Mouse (Mus musculus) monocyte, adult 2 months (primary cell): ENCODE measurements at regions not wholly inside any gene's neighbourhood (a gene's known extent, or its start where the extent isn't known, plus 50 kb on each side); places are given as distances from the start of the nearest gene placed in this dataset.

ENCODE experiments used
- DNase-seq, 2 experiments: peaks; one replicate each; pipeline ENCODE4 v3.0.0; 2022; ENCODE audit warnings: low spot score in 2 of 2, low read depth in 1 of 2

DNA sequence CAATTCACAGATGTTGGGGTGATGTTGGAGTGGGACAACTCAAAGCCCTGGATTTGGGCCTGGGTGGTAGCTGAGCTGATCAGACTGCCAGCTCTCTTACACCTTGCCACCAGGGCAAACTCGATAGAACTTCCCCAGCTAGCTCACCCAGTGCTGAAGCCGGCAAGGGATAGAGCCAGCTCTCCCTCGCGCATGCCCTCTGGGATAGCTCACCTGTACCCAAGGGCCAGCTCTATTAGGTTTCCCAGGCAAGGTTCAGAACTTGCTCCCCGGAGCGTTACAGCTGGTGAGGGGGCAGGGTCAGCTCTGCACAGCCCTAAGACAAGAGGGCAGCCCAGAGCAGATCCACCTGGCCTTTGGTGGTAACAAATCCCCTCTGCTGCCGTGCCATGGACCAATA is 54.1 kb upstream of the 1700012A03Rik start:
- no peak for DNase-seq

DNA sequence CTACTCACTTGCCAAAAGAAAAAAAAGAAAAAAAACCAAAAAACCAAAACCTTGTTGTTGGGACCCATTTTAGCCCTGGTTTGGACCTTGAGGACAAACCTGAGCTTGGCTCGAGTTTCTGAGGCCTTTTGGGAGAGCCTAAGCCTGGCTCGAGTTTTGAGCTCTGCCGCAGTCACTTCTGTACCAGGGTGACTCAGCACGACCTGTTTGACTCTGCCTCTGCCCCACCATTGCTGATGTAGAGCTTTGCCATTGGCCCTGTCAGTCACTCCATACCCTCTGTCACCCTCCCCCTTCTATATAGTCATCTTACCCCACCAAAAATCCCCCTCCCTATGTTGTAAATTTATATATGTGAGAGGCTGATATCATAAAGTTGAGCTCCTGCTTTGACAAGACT is 54.8 kb upstream of the 1700012A03Rik start:
- no peak for DNase-seq

DNA sequence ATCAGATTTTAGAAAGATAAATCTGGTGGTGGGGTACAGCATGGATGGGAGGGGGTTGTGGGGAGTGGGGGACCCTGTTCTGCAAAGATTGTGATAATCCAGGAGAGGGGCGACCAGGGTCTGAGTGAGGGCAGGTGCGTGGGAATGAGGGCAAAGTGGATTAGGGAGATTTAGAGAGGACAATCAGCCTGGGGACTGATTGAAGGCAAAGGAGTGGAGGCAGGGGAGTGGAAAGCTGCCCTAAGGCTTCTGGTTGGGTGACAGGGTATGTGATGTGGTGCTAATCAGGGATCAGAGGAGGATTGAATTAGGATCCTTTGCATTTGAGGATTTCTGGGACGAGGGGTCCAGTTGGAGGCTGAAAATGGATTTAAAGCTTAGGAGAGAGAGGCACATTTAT is 64.3 kb upstream of the 1700012A03Rik start:
- DNase-seq, result no peak

DNA sequence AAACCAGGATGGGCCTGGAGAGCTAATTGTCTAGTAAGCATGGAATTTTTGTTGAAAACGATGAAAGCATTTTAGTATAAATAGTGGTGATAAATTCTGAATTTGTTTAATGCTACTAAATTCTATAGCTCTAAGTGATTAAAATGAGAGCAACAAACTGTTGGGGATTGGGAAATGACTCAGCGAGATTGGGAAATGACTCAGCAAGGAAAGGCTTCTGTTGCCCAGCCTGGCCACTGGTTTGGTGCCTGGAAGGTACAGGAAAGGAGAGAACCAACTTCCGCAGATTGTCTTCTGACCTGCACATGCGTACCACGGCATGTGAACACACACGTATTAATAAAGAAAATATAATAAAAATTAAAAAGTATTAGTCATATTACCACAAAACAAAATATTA is 73.3 kb upstream of the 1700012A03Rik start:
- DNase-seq, result no peak

DNA sequence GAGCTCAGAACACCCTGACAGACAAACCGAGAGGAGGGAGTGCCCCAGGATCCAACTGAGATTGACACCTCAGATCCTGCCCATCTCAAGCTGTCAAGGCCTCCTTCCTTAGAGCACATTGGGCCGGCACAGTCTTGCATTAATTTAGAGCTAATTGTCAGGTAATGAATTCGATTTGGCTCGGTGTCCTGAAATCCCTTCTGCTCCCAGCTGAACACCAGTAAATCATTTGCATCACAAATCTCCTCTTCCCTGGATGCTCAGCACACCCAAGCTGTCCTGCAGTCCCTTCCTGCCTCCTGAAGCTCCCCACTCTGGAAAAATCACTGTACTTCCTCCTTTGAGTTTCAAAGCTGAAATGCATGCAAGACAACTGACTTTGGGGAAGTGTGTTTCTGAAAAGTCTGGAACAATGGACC is 102.0 kb upstream of the 1700012A03Rik start:
- no peak for DNase-seq

DNA sequence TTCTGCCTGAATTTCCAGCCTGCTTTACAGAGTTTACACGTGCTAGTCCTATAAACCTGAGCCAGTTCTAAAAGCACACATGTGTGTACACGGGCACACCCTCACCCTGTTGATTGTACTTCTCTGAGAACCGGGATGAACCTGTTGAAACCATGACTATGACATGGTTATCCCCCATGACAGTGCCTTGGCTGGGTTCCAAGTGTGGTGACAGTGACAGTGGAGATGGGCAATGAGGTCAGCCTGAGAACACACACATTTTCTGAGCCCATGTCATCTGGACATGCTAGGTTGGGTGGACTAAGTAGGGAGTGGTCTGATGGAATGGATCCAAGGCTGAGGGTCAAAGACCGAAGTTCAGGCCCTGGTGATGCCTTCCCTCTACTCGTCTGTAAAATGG is 103.5 kb upstream of the 1700012A03Rik start:
- no peak for DNase-seq

DNA sequence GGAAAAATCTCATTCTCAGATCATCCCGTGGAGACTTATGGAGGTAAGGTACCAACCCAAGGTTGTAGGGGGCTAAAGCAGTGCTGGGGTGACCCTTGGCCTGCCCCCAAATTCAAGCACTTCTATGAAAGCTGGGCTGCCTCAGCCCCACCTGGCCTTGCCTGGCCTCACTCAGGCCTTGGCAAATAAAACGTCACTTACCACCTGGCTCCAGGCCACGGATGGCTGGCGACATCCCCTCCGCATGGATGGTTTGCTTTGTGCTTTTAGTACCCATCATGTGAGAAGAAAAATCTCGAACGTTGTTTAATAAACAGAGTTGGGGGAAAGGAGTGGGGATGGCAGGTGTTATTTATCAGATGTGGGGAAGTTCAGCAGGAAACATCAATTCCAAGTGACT is 104.7 kb upstream of the 1700012A03Rik start:
- no peak for DNase-seq

DNA sequence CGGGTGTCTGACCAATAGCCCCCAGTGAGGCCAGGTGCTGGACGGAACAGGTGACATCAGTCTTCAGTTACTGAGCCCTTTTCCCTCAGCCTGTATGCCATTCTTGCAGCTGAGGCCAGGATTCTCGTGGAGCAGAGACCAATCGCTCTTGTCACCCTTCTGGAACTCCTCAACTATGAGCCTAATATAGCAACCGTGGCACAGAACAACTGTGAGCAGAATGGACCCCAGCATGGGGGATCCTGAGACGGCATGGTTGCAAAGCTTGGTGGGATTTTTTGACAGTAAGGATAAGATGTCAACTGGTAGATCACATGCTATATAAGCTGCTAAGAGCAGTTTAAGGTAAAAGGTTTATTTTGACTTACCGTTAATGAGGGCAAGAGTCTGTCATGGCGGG is 105.5 kb upstream of the 1700012A03Rik start:
- no peak for DNase-seq

DNA sequence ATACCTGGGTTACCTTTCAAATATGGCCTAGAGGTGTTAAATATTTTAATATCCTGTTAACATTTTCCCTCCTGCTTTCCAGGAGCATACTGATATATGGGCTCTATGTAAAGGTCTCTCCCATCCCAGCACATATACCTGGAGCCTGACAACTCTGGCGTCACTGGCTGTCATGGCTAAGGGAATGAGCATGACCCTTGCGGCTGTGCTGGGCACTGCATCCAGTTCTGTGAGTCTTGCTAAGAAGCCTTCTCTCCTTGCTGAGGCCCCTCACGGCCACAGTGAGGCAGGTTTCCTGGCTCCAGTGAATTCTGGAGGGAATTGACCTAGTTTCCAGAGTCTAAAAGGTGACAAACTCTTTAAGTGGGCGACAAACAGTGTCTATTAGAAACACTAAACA is 107.3 kb upstream of the 1700012A03Rik start:
- DNase-seq, result no peak

DNA sequence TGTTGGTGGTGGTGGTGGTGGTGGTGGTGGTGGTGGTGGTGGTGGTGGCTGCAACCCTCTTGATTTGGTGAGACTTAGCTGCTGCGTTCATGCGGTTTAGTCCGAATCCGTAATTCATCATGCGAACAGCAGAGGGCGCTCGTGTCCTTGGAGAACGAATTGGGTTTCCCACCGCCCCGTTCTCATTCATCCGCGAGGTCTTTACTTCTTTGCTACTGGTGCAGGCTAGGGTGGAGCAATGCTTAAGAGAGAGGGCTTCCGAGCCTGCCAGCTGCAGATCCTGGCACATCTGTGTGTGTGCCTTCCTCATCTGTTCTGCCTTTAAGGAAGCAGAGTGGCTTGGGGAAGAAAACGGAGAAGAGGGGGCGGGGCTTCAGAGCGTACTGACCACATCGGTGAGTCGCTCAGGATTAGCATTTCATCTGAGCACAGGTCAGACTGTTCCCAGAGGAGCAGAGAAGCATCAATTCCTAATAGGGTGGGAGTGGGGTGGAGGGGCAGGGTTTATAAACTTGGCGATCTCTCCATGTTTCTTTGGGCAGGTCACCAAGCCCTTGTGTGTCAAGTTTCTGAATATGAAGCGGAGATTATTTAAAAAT is 111.7 kb upstream of the 1700012A03Rik start:
- DNase-seq, result peak in 1 of 2 experiments; percentile 15

DNA sequence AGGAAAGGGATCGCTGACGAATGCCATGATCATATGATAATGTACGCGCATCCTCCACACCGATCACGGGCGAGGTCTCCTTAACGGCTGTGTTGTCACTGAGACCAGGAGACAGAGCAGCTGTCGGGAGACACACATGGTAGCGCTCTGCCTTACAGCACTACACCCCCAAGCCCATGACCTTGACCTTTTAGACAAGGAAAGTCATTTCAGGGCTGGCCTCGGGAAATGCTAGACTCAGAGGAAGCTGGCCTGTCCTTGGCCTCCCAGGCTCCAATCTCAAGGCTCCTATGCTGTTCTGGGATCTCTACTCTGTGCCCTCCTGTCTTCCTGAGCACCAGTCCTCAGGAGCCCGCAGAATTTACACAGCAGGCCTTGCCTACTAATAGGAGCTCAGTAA is 112.9 kb upstream of the 1700012A03Rik start:
- DNase-seq, result no peak

DNA sequence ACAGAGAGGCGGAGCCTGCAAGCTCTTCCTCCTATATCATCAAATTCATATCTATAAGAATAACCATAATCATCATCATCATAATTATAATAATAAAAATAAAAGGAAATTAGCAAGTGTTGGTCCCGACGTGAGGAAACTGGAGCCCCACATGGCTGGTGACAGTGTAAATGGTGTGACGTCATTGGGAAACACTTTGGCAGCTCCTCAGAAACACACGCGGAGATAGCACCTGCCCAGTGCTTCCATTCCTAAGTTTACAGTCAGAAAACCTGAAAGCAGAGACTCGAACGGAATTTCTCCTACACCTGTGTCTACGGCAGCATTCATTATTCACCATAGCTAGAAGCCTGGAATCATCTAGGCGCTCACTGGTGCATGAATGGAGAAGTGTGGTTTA is 115.2 kb upstream of the 1700012A03Rik start:
- no peak for DNase-seq

DNA sequence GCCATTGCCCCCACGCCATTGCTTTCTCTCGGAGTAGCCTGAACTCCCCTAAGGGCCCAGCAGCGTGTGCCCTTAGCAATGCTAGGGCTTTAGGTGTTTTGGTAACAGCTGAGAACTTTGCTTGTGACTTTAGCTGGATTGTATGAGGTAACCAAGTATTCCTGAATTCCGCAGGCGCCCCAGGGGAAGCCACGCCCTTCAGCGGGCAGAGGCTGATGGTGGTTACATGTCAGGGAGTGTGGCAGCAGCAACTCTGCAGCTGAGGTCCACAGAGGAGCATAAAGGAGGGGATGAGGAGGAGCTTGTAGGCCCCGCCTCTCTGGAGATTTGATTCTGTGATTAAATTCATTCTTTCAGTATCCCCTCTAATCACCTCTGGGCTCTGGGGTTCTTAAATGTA is 116.1 kb upstream of the 1700012A03Rik start:
- DNase-seq, result no peak

DNA sequence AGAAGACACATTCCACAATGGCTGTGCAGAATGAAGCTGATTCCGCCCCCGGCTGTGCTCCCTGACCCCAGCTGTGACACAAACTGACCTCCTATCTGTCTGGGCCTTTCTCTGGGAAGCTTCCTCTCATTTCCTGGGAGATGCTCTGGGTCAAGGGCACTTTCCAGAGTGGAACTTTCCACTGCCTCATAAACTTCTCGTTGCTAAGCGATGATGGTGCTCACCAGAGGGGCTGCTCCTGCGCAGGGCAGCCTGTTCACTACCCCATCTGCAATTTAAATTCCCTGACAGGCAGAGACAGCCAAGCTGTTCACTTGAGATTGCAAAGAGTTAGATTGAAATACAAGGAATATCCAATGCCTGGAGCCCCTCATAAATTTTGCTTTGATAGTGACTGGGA is 116.7 kb upstream of the 1700012A03Rik start:
- DNase-seq, result no peak

DNA sequence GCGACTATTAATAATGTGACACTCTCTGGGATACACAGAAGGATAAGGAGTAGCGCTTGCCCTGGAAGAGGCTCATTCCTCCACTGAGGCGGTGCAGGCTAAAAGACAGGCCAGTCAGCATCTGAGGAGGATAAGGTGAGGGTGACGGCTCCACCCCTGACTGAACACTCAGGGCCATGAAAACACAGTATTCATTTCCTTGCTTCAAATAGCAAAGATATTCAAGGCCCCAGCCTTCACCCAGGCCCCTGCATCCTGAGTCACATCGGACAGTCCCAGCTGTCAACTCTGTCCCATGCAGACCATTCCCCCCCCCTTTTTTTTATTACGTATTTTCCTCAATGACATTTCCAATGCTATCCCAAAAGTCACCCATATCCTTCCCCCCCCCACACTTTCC is 118.9 kb upstream of the 1700012A03Rik start:
- DNase-seq, result no peak

DNA sequence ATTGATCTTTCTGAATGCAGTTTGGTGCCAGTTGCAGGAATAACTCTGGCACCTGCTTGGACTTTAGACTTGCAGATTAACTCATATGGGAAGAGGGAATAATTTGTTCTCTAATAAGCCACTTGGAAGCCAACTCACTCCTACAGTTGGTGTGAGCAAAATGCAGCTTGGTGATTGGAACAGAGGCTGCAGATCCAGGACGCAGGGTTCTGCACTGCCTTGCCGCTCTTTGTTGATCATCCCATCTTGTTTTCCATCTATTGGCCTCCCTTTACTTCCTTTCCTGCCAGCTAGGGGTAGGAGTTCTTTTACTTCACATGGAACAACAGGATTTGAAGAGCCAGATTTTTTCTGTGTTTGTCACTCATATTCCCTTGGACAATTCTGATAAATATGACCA is 120.9 kb upstream of the 1700012A03Rik start:
- no peak for DNase-seq

DNA sequence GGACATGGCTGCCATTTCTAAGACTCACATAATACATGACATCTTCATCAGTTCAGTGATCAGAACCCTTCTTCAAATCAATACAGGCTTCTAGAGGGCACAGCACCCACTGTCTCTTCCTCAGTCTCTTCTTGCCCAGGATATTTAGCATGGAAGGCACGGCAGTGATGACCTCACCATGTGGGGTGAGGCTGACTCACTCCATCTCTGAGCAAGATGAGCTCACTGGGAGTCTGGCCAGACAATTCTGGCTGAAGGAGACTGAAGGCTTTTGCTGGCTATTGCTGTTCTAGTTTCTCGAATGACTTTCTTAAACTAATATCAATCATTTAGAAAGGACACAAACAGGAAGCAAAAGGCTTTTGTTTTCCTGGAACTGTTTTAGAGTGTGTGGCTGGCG is 122.9 kb upstream of the 1700012A03Rik start:
- DNase-seq, result no peak

DNA sequence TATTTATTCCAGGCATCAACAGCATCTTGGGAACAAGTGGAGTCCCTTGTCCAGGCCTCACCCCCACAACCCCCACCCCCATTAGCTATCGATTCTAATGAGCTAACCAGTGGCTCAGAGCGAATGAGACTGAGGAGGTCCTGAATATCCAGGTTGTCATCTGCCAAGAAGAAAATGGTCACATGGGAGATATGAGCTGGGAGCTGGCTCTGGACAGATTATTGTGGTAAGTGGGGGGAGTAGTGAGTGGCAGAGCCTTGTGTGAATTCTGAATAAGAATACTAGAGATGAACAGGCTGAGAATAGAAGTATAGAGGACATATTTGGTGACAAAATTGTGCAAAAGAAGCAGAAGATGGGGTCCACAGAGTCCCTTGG is 125.4 kb upstream of the 1700012A03Rik start:
- no peak for DNase-seq

DNA sequence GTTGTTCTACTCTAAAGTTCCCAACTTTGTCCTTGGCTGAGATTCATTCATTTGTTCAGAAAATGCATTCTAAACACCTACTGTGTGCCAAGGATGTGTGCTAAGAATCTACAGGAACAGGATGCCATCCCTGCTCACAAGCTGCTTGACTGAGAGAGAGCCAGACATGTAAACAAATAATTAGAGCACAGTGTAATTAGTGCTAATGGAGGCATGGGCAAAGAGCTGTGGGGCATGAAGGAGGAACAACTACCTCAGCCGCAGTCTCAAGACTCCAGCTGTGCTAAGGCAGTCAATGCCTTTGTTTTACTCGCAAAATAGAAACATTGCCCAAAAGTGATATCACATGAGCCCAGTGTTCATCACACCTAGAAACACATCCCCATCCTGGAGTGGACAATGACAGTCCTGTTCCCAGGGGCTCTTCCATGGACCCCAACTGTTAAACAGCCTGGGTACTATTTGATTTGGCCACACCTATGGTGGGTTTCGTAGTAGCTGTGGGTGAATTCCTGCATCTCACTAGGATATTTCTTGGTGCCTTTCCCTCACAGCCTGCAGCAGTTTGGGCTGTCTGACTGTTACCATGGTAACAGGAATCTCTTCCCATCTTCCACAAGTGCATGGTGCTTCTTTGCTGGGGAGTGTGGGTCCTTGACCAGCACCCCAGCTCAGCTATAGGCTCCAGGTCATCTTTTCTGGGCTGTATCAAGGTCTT is 125.9 kb upstream of the 1700012A03Rik start:
- DNase-seq, result no peak

DNA sequence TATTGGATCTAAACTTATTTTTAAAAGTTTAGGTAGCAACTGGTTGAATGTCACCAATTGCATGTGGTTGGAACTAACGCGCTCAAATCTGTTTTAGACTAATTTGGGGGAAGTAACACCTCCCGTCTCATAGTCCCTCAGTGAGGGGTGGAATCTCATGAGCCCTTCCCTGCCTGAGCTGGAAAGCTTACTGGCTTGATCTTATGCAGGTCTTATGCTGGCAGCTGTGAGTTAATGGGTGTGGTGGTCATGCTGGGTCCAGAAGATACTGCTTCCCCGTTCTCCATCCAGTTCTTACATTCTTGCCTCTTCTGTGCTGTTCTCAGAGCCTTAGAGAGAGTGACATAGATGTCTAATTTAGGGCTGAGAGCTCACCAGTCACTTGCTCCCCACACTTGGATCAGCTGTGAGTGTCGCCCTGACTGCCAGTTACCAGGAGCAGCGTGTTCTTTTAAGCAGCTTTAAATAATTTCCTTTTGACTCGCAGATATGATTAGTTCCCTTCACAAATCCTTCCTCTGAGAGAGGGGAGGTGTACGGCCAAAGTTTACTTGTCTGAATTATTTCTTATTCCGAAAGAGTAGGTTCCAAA is 128.4 kb upstream of the 1700012A03Rik start:
- no peak for DNase-seq

DNA sequence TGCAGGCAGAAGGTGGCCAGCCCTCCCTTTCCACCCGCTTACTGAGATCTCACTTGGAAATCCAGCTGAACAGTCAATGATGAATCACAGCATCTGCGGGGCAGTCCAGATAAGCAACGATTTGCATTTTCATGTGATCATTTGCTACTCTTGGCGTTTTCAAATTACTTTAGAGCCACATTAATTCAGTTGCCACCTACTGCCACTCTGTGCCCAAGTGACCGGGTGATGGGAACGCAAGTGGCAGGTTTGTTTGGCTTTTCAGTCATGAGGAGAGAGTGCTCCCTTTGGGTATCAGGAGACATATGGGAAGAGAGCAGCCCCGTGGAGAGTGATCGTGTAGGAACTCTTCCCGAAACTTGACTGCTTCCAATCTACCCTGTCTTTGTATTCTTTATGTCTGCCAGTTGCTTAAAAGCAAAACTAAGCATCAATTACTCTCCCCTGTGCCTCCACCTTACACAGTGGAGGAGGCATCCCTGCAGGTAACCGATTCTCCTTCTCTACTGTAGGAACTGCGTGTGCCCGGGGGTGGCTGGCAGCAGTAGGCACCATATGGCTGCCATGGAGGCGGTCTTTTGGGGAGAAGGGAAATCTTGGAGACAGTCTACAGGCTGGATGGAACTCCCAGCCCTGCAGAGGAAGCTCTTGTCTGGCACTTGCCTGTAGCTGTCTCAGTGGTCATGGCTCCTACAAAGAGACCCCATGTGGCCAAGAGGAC is 132.5 kb upstream of the 1700012A03Rik start:
- DNase-seq, result no peak

DNA sequence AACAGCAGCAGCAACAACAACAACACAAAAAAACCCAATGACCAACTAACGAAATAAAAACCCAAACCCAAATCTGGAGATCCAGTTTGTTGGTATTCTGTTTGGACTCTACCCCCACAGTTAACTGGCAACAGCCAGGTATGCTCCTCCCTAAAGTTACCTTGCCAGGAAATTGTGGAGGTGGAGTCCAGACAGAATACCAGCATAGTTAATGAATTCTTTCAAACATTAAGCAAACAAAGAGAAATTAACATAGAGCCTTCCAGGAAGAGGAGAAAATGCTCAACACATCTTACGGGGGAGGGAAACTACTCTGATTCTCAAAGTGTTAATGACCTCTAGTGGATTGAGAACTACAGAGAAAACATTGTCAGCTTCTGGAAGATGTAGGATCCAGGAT is 148.3 kb upstream of the 1700012A03Rik start:
- DNase-seq, result no peak
